Mouse (Mus musculus): ENCODE results near the gene Slc4a4. TPM values are rescaled to one million over a fixed set of nuclear protein-coding genes. Genes with fewer than 3 reads are reported as not detected.

Gene Slc4a4
- polyA plus RNA-seq, 1 experiment from 2014 or later: 1.5 TPM

DNA sequence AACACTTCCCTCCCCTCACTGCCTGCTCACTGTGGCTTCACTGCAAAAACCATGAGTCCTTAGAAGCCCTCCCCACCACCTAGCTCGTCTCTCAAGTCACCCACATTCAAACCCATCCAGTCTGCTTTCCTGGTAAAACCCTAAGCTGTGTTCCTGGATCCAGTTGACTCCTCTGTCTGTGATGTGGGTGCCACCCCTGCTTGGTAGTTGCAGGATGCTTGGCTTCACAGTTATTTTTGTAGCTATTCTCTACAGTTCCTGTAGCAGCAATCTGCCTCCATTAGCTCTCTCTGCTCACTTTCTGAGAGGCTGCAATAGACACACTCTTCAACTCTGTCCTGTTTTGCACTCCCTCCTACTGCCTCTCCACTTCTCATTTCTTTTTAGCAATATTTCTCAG lies 234.3 kb downstream of the Slc4a4 start:
- H3K27ac ChIP-seq (ENCODE audit: low read depth, low read length): no peak overlapping the region
- no peaks in the 10 kb centered on the region for H3K27me3 ChIP-seq (replicated peaks; ENCODE audit: control insufficient read depth, insufficient read depth, low read length)
- H3K9ac ChIP-seq (ENCODE audit: low read depth, low read length): no peak overlapping the region
- H3K9me3 ChIP-seq (ENCODE audit: control insufficient read depth, low read length): no peaks in the 10 kb centered on the region
- 63% methylated on average over 1 of the region's 1 CpGs for WGBS
- no peak overlapping the region for H3K4me3 ChIP-seq (ENCODE audit: low read depth, low read length)
- H3K36me3 ChIP-seq (ENCODE audit: control insufficient read depth, insufficient read depth, low read length): no peaks in the 10 kb centered on the region
- ATAC-seq (replicated peaks; ENCODE audit: low FRiP score): no peak
- no peak for DNase-seq (ENCODE audit: low spot score)
- H3K4me1 ChIP-seq (replicated peaks; ENCODE audit: control insufficient read depth, insufficient read depth, low read length): no peaks in the 10 kb centered on the region
- no peak overlapping the region for H3K4me2 ChIP-seq

DNA sequence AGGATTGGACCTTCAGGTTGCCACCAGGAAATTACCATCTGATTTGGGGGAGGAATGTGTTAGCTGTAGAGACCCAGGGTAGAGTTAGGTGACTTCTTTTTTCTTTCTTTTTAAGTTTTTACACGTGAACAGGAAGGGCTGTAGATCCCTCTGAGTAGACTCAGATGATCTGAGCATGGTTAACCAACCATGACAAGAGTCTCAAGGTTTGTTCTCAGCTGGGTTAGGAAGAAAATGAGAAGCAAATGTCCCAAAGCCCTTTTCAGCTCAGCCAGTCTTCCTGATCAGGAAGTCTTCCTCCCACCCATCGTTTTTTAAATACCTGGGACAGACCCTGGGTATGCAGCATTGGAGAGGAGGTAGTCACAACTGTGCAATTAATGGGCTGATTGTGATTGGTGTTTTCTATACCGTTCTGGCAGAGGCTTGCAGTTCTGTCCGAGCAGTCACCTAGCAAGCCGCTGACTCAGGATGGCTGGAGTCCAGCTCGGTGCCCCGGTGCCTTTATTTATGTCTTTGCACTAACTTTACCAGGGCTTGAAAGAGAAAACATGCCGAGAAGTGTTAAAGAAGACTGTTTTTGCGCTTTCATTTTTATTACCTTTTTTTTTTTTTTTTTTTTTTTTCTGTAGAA lies 236.8 kb downstream of the Slc4a4 start:
- H3K4me2 ChIP-seq: no peak overlapping the region
- WGBS: 78% methylated on average over 9 of the region's 9 CpGs
- H3K9me3 ChIP-seq (ENCODE audit: control insufficient read depth, low read length): no peaks in the 10 kb centered on the region
- no peak overlapping the region for H3K27ac ChIP-seq (ENCODE audit: low read depth, low read length)
- ATAC-seq (replicated peaks; ENCODE audit: low FRiP score): no peak
- H3K27me3 ChIP-seq (replicated peaks; ENCODE audit: control insufficient read depth, insufficient read depth, low read length): no peaks in the 10 kb centered on the region
- H3K4me1 ChIP-seq (replicated peaks; ENCODE audit: control insufficient read depth, insufficient read depth, low read length): no peaks in the 10 kb centered on the region
- H3K4me3 ChIP-seq (ENCODE audit: low read depth, low read length): no peak overlapping the region
- no peak overlapping the region for H3K9ac ChIP-seq (ENCODE audit: low read depth, low read length)
- no peak for DNase-seq (ENCODE audit: low spot score)
- H3K36me3 ChIP-seq (ENCODE audit: control insufficient read depth, insufficient read depth, low read length): no peaks in the 10 kb centered on the region

DNA sequence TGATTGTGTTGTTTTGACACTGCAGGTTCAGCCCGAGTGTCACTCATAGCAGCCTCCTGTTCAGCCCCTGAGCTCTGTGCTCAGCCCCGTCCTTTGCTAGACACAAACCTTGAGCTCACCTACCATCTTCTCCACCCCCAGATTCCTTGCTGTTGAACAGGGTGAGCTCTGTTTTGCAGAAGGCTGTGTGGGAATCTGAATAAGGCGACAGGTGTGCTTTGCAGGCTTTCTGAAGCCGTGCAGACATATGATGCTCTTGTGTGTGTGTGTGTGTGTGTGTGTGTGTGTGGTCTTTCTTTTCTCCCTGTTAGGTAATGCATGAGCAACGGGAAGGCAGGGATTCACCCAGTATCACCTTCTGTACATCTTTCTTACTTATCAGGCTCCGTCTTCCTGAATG lies 241.6 kb downstream of the Slc4a4 start:
- H3K36me3 ChIP-seq (ENCODE audit: control insufficient read depth, insufficient read depth, low read length): no peaks in the 10 kb centered on the region
- ATAC-seq (replicated peaks; ENCODE audit: low FRiP score) (no peak), DNase-seq (ENCODE audit: low spot score) (no peak)
- H3K4me3 ChIP-seq (ENCODE audit: low read depth, low read length): no peak overlapping the region
- H3K27ac ChIP-seq (ENCODE audit: low read depth, low read length): no peak overlapping the region
- H3K27me3 ChIP-seq (replicated peaks; ENCODE audit: control insufficient read depth, insufficient read depth, low read length): no peaks in the 10 kb centered on the region
- no peaks in the 10 kb centered on the region for H3K4me1 ChIP-seq (replicated peaks; ENCODE audit: control insufficient read depth, insufficient read depth, low read length)
- no peak overlapping the region for H3K9ac ChIP-seq (ENCODE audit: low read depth, low read length)
- H3K4me2 ChIP-seq: no peak overlapping the region
- H3K9me3 ChIP-seq (ENCODE audit: control insufficient read depth, low read length): no peaks in the 10 kb centered on the region
- WGBS: 79% methylated on average over 6 of the region's 6 CpGs

DNA sequence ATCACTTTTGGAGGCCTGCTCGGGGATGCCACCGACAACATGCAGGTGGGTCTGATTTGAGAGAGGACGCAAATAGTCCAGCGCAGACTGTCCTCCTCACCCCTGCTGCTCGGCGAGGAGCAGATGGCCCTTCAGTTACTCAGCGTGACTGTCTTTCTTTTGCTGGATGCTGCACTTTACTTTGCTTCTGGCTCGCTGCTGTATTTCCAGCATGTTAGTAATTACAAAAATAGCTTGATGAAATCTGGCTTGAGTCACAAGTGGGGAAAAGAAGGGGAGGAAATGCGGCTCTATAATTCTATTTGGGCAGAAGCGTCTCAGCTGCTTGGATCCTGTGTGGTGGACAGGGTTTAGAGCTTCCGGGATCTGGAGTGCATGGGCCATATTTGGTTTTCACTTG lies 249.2 kb downstream of the Slc4a4 start:
- no peak overlapping the region for H3K27ac ChIP-seq (ENCODE audit: low read depth, low read length)
- no peaks in the 10 kb centered on the region for H3K36me3 ChIP-seq (ENCODE audit: control insufficient read depth, insufficient read depth, low read length)
- no peak overlapping the region for H3K9ac ChIP-seq (ENCODE audit: low read depth, low read length)
- no peaks in the 10 kb centered on the region for H3K27me3 ChIP-seq (replicated peaks; ENCODE audit: control insufficient read depth, insufficient read depth, low read length)
- WGBS: 90% methylated on average over 11 of the region's 11 CpGs
- DNase-seq (ENCODE audit: low spot score) (no peak), ATAC-seq (replicated peaks; ENCODE audit: low FRiP score) (no peak)
- no peak overlapping the region for H3K4me3 ChIP-seq (ENCODE audit: low read depth, low read length)
- H3K9me3 ChIP-seq (ENCODE audit: control insufficient read depth, low read length): no peaks in the 10 kb centered on the region
- H3K4me1 ChIP-seq (replicated peaks; ENCODE audit: control insufficient read depth, insufficient read depth, low read length): no peaks in the 10 kb centered on the region
- H3K4me2 ChIP-seq: no peak overlapping the region

DNA sequence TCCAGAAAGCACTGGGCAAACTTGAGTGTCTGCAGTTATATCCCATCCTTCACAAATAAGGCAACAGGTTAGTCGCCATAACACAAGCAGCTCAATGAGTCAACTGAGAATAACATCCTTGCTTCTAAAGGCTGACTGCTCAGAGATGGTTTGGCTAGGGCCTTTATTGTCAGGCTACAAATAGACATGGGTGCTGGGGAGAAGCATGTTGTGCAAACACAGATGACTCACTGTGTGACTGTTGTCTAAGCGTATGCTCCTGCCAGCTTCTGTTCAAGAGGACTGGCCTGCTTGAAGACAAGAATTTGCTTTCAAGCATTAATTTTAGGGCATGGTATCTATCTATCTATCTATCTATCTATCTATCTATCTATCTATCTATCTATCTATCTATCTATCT lies 253.5 kb downstream of the Slc4a4 start:
- Histone ChIP-seq H3K4me1 (replicated peaks; ENCODE audit: control insufficient read depth, insufficient read depth, low read length) (no peaks in the 10 kb centered on the region), H3K4me2 (no peak overlapping the region), H3K9ac (ENCODE audit: low read depth, low read length) (no peak overlapping the region), H3K4me3 (ENCODE audit: low read depth, low read length) (no peak overlapping the region), H3K9me3 (ENCODE audit: control insufficient read depth, low read length) (no peaks in the 10 kb centered on the region), H3K27me3 (replicated peaks; ENCODE audit: control insufficient read depth, insufficient read depth, low read length) (no peaks in the 10 kb centered on the region), H3K36me3 (ENCODE audit: control insufficient read depth, insufficient read depth, low read length) (no peaks in the 10 kb centered on the region), H3K27ac (ENCODE audit: low read depth, low read length) (no peak overlapping the region)
- ATAC-seq (replicated peaks; ENCODE audit: low FRiP score) (no peak), DNase-seq (ENCODE audit: low spot score) (no peak)
- WGBS: 95% methylated on average over 2 of the region's 2 CpGs

DNA sequence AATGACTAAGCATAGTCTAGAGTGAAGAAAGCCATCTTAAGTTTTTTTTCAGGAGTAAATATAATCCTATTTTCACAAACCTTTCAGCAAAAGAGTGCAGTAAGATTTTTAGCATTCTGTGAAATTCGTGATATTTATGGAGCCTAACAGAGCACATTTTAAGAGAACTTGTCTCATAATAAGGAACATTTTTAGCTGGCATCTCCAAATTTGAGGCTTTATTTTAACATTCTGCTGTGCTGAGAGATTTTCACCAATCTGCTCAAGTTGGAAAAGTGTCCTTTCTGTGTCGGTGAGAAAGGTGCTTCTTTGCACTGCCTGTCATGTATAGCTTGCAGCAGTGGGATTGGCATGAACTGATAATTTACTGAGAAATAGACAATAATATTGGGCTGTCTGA lies 255.1 kb downstream of the Slc4a4 start:
- no peak overlapping the region for H3K9ac ChIP-seq (ENCODE audit: low read depth, low read length)
- no peaks in the 10 kb centered on the region for H3K9me3 ChIP-seq (ENCODE audit: control insufficient read depth, low read length)
- ATAC-seq (replicated peaks; ENCODE audit: low FRiP score) (no peak), DNase-seq (ENCODE audit: low spot score) (no peak)
- no peak overlapping the region for H3K27ac ChIP-seq (ENCODE audit: low read depth, low read length)
- H3K4me3 ChIP-seq (ENCODE audit: low read depth, low read length): no peak overlapping the region
- no peaks in the 10 kb centered on the region for H3K36me3 ChIP-seq (ENCODE audit: control insufficient read depth, insufficient read depth, low read length)
- no peaks in the 10 kb centered on the region; the same call in 1 of the 2 replicates for H3K27me3 ChIP-seq (replicated peaks; ENCODE audit: control insufficient read depth, insufficient read depth, low read length)
- no peaks in the 10 kb centered on the region for H3K4me1 ChIP-seq (replicated peaks; ENCODE audit: control insufficient read depth, insufficient read depth, low read length)
- 83% methylated on average over 2 of the region's 2 CpGs for WGBS
- H3K4me2 ChIP-seq: no peak overlapping the region

DNA sequence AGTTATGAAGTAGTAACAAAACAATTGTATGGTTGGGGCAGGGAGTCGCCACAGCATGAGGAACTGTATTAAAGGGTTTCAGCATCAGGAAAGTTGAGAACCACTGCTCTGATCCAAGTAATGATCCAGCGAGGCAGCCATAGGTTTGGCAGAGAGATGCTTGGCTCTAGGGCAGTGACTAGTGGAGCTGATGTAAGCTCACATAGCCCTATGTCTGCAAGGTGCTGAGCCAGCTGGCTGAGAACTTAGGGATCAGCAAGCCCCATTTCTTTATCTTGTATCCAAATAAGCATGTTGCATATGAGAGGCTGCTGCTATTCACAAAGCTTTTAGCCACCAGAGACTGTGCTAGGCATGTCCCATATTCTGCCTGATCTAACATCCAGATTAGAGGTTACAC lies 259.7 kb downstream of the Slc4a4 start:
- H3K4me2 ChIP-seq: no peak overlapping the region
- no peaks in the 10 kb centered on the region for H3K4me1 ChIP-seq (replicated peaks; ENCODE audit: control insufficient read depth, insufficient read depth, low read length)
- no peak overlapping the region for H3K27ac ChIP-seq (ENCODE audit: low read depth, low read length)
- ATAC-seq (replicated peaks; ENCODE audit: low FRiP score) (no peak), DNase-seq (ENCODE audit: low spot score) (no peak)
- H3K9ac ChIP-seq (ENCODE audit: low read depth, low read length): no peak overlapping the region
- H3K4me3 ChIP-seq (ENCODE audit: low read depth, low read length): no peak overlapping the region
- H3K27me3 ChIP-seq (replicated peaks; ENCODE audit: control insufficient read depth, insufficient read depth, low read length): no peaks in the 10 kb centered on the region; the same call in 1 of the 2 replicates
- no peaks in the 10 kb centered on the region for H3K9me3 ChIP-seq (ENCODE audit: control insufficient read depth, low read length)
- WGBS: 72% methylated on average over 2 of the region's 2 CpGs
- no peaks in the 10 kb centered on the region for H3K36me3 ChIP-seq (ENCODE audit: control insufficient read depth, insufficient read depth, low read length)

DNA sequence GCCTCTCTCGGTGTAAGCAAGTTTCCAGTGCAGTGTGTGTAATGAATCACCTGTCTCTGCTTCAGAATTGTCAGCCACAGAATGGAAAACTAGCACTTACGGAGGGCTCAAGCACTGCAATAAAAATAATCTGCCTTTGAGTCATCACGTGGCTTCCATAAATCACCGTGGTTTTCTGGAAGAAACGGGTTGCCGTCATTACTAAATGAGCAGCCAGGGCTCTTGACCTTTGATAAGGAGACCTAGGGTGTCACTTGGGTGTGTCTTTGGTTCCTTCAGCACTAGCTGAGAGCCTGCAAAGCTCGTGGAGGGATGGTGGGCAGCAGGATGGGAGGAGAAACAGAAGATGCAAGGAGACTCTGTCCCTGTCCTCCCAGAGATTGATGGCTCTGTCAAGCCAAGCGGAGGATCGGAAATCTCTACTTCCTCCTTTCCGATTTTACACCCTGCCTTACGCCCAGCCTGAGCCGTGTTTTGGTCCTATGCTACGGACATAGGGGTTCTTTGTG lies 260.7 kb downstream of the Slc4a4 start:
- ATAC-seq (replicated peaks; ENCODE audit: low FRiP score) (no peak), DNase-seq (ENCODE audit: low spot score) (no peak)
- Histone ChIP-seq H3K27me3 (replicated peaks; ENCODE audit: control insufficient read depth, insufficient read depth, low read length) (no peaks in the 10 kb centered on the region; the same call in 1 of the 2 replicates), H3K36me3 (ENCODE audit: control insufficient read depth, insufficient read depth, low read length) (no peaks in the 10 kb centered on the region), H3K9ac (ENCODE audit: low read depth, low read length) (no peak overlapping the region), H3K4me1 (replicated peaks; ENCODE audit: control insufficient read depth, insufficient read depth, low read length) (no peaks in the 10 kb centered on the region), H3K4me3 (ENCODE audit: low read depth, low read length) (no peak overlapping the region), H3K9me3 (ENCODE audit: control insufficient read depth, low read length) (no peaks in the 10 kb centered on the region), H3K27ac (ENCODE audit: low read depth, low read length) (no peak overlapping the region), H3K4me2 (no peak overlapping the region; the same call in 1 of the 2 replicates)
- WGBS: 25% methylated on average over 13 of the region's 13 CpGs

DNA sequence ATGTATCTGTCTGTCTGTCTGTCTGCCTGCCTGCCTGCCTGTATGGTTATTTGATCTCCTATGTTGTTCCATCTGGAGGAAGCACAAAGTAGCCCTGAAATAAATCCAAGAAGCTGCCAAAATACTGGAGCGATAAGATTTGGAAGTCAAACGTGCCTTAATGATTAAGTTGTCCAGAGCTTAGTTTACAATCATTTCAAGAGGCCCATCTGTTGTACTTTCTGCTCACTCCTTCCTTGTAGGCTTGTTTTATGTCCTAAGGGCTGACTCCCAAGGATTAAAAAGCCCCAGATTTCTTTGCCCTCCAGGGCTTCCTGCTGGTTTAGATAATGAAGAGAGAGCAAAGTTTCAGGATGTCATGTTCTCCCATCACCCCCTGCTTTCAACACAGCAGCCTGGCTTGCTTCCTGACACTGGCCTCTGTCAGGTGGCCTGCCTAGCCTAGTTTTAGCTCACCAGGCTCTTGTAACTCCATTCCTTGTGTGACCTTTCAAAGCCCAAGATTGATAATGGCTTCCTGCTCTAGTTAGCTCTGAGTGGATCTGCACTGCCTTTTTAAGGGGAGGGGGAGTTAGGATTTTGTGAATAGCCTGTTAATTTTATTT lies 262.9 kb downstream of the Slc4a4 start:
- Histone ChIP-seq H3K36me3 (ENCODE audit: control insufficient read depth, insufficient read depth, low read length) (no peaks in the 10 kb centered on the region), H3K4me1 (replicated peaks; ENCODE audit: control insufficient read depth, insufficient read depth, low read length) (no peaks in the 10 kb centered on the region), H3K4me2 (no peak overlapping the region), H3K9me3 (ENCODE audit: control insufficient read depth, low read length) (no peaks in the 10 kb centered on the region), H3K27ac (ENCODE audit: low read depth, low read length) (no peak overlapping the region), H3K27me3 (replicated peaks; ENCODE audit: control insufficient read depth, insufficient read depth, low read length) (no peaks in the 10 kb centered on the region; the same call in 1 of the 2 replicates), H3K9ac (ENCODE audit: low read depth, low read length) (no peak overlapping the region), H3K4me3 (ENCODE audit: low read depth, low read length) (no peak overlapping the region)
- ATAC-seq (replicated peaks; ENCODE audit: low FRiP score) (no peak), DNase-seq (ENCODE audit: low spot score) (no peak)
- WGBS: 41% methylated on average over 2 of the region's 2 CpGs
